Mouse (Mus musculus): ENCODE measurements at regions not wholly inside any gene's neighbourhood (a gene's known extent, or its start where the extent isn't known, plus 50 kb on each side); places are given as distances from the start of the nearest gene placed in this dataset.
"Not testable (repeated sequence)": the region's sequence is repeated elsewhere in the genome, so short reads cannot be mapped to it uniquely, and the experiment has no call there.

GRCm38 (mm10) chr6:47679946-47680345 lies 84.8 kb upstream of the Ezh2 start:
- DNase-seq (ENCODE audit: low spot score), result not testable (repeated sequence)

- DNase-seq (ENCODE audit: low spot score), result not testable (repeated sequence)
Measured at GRCm38 (mm10) chr6:47672741-47673140, 77.6 kb upstream of the Ezh2 start.

- DNase-seq (ENCODE audit: low spot score), result not testable (repeated sequence)
Measured at GRCm38 (mm10) chr6:47652880-47653279, 57.7 kb upstream of the Ezh2 start.

- DNase-seq (ENCODE audit: low spot score), result not testable (repeated sequence)
Measured at GRCm38 (mm10) chr6:47651385-47651718, 56.2 kb upstream of the Ezh2 start.

- DNase-seq (ENCODE audit: low spot score), result peak; percentile 89
Measured at GRCm38 (mm10) chr6:47650463-47651384, 55.6 kb upstream of the Ezh2 start.

- no peak for DNase-seq (ENCODE audit: low spot score)
Measured at GRCm38 (mm10) chr6:47649961-47650360, 54.8 kb upstream of the Ezh2 start.

- no peak for DNase-seq (ENCODE audit: low spot score)
Measured at GRCm38 (mm10) chr6:47649451-47649931, 54.4 kb upstream of the Ezh2 start.

GRCm38 (mm10) chr6:47648899-47649298 lies 53.8 kb upstream of the Ezh2 start:
- no peak for DNase-seq (ENCODE audit: low spot score)

- no peak for DNase-seq (ENCODE audit: low spot score)
Measured at GRCm38 (mm10) chr6:47648316-47648715, 53.2 kb upstream of the Ezh2 start.

- DNase-seq (ENCODE audit: low spot score), result no peak
Measured at GRCm38 (mm10) chr6:47647876-47648275, 52.7 kb upstream of the Ezh2 start.

- DNase-seq (ENCODE audit: low spot score), result no peak
Measured at GRCm38 (mm10) chr6:47646731-47647567, 51.8 kb upstream of the Ezh2 start.

- no peak for DNase-seq (ENCODE audit: low spot score)
Measured at GRCm38 (mm10) chr6:47646022-47646421, 50.9 kb upstream of the Ezh2 start.
